Mouse (Mus musculus) heart, adult 18-20 months (tissue): Measurements from ENCODE around the gene Pxmp4. TPM values are rescaled to one million over a fixed set of nuclear protein-coding genes. Genes with fewer than 3 reads are reported as not detected.

Experiments used
- DNase-seq, 2 experiments: peaks; one replicate each; pipeline ENCODE4 v3.0.0; 2021 to 2022; ENCODE audit warnings: mixed read lengths in 1 of 2
- total RNA-seq, 2 experiments: library from RNA; stranded (reverse); gene quantifications; 2 replicates each; pipeline ENCODE4 v1.2.3; 2021

The Pxmp4 gene
- total RNA-seq, 2 experiments from 2014 or later: 22.6 to 25.6 TPM

DNA sequence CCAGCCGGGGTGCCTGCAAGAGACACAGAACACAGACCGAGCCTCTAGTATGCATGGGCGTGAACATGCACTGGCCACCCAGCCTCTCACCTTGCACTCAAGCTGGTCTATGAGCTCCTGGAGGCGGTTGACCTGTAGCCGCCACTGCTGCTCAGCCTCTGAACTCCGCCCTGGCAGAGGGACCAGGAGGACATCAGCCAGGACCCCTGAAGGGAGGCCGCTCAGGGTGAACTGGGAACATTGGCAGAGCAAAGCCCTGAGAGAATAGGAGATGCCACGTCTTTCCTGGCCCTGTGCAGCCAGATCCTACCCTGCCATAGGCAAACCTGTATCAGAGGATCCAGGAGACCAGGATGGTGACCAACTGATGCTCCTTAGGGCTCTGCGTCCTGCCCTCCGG lies 56.8 kb downstream of the Pxmp4 start, which contains the start of gene 1700003F12Rik:
Gene 1700003F12Rik, plus strand, starts transcription at position 375 of the 400 bp plus-strand sequence.
- no peak for DNase-seq

- peak; percentile 80 to 87 for DNase-seq
Measured at GRCm38 (mm10) chr2:154543567-154544347, 59.8 kb downstream of the Pxmp4 start.

- no peak for DNase-seq
Measured at GRCm38 (mm10) chr2:154541630-154542029, 61.9 kb downstream of the Pxmp4 start.

GRCm38 (mm10) chr2:154539720-154540119 lies 63.8 kb downstream of the Pxmp4 start:
- peak in 1 of 2 experiments; percentile 68 for DNase-seq

GRCm38 (mm10) chr2:154538710-154539109 lies 64.8 kb downstream of the Pxmp4 start:
- no peak for DNase-seq

- peak; percentile 40 to 67 for DNase-seq
Measured at GRCm38 (mm10) chr2:154538310-154538709, 65.2 kb downstream of the Pxmp4 start.

Other genes with a start within 250 kb of the Pxmp4 start
- 10 to 100 TPM; 17.3 to 22.8 TPM for gene Cdk5rap1, start 230.7 kb downstream of the Pxmp4 start, total RNA-seq
- 10 to 100 TPM; 78.7 to 79.5 TPM for gene Snta1, start 195.6 kb downstream of the Pxmp4 start, total RNA-seq
- 10 to 100 TPM; 12.8 to 15.9 TPM for gene Cbfa2t2, start 167.2 kb downstream of the Pxmp4 start, total RNA-seq
- not detected for gene 1700003F12Rik, start 56.6 kb downstream of the Pxmp4 start, total RNA-seq
- gene Actl10, start 51.9 kb downstream of the Pxmp4 start, total RNA-seq: not detected
- under 1 TPM in 1 of 2 experiments, not detected in 1; 0.27 TPM for gene Necab3, start 44.8 kb downstream of the Pxmp4 start, total RNA-seq
- gene E2f1, start 33.8 kb downstream of the Pxmp4 start, total RNA-seq: under 1 TPM; 0.57 to 0.77 TPM
- 1 to 10 TPM; 2.6 to 2.8 TPM for gene Zfp341, start 9.6 kb upstream of the Pxmp4 start, total RNA-seq
- under 1 TPM in 1 of 2 experiments, not detected in 1; 0.60 TPM for gene 4930519P11Rik, start 9.7 kb upstream of the Pxmp4 start, total RNA-seq
- 100 to 1,000 TPM; 114 to 121 TPM for gene Chmp4b, start 48.0 kb upstream of the Pxmp4 start, total RNA-seq
- gene Gm14214, start 166.3 kb upstream of the Pxmp4 start, total RNA-seq: not detected
- 10 to 100 TPM; 92.5 to 93.4 TPM for gene Raly, start 187.4 kb upstream of the Pxmp4 start, total RNA-seq
- not detected for gene a, start 187.7 kb upstream of the Pxmp4 start, total RNA-seq